Mouse (Mus musculus): ENCODE measurements around the gene Dnah17. TPM values are rescaled to one million over a fixed set of nuclear protein-coding genes. Genes with fewer than 3 reads are reported as not detected.

Dnah17 gene
- polyA plus RNA-seq, 1 experiment from 2014 or later, result 0.06 TPM

DNA sequence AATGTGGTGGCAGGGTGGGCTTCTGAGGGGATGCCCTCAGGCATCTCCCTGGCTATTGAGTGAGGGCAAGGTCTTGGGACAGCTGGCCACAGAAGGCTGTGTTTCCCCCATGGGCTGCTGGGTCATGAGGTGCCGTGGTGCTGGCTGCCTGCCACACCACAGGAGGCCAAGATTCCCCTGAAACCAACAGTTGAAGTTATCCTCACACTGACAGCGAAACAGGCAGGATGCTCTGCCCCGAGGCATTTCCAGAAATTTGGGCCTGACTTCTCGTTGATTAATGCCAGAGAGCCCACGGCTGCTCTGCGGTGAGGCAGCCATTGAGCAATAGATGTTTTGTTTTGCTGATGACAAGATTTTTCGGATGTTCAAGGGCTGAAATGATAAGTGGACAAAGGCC is 151.0 kb downstream of the Dnah17 start:
- WGBS, result 43% methylated on average over 7 of the region's 7 CpGs
- Histone ChIP-seq H3K9me3 (replicated peaks) (no peaks in the 10 kb centered on the region), H3K36me3 (no peaks in the 10 kb centered on the region)

DNA sequence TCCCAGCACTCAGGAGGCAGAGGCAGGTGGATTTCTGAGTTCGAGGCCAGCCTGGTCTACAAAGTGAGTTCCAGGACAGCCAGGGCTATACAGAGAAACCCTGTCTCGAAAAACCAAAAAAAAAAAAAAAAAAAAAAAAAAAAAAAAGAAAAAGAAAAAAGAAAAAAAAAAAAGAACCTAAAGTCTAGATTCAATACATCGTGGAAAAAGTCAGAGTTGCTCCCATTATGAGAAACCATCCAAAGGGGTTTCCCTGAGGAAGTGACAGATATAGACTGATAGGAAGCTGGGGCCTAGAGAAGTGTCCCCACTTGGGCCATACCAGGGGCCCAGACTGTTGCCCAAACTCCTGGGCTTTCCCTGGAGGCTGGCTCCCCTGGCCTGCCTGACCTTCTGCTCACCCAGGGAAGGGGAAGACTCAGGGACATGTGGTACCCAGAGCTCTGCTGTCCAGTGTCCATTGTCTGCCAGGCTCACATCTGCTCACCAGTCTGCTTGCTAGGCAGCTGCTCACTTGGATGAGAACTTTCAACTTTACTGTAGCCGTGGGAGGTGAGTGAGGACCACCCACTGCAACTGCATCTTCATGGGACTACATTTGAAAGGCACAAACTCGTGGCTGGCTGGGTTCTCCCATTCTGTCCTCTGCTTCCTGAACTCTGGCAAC is 152.6 kb downstream of the Dnah17 start:
- H3K36me3 ChIP-seq, result no peaks in the 10 kb centered on the region
- H3K27me3 ChIP-seq, result 0 out of 2 replicates have a peak, but pooled peaks cover 6% of the 10 kb centered on the region
- ATAC-seq (replicated peaks; ENCODE audit: insufficient number of reproducible peaks, insufficient read depth, low FRiP score, low read depth), result no peak
- H3K9ac ChIP-seq, result no peak overlapping the region
- H3K4me2 ChIP-seq, result no peak overlapping the region
- H3K4me1 ChIP-seq (replicated peaks), result peaks cover 36% of the 10 kb centered on the region
- H3K9me3 ChIP-seq (replicated peaks), result no peaks in the 10 kb centered on the region
- no peak overlapping the region for H3K27ac ChIP-seq
- 68% methylated on average over 4 of the region's 5 CpGs for WGBS
- H3K4me3 ChIP-seq, result no peak overlapping the region

More for the DNA sequence above, 151.0 kb downstream of the Dnah17 start:
- Histone ChIP-seq H3K4me1 (replicated peaks) (peaks cover 23% of the 10 kb centered on the region), H3K27ac (no peak overlapping the region), H3K27me3 (0 out of 2 replicates have a peak, but pooled peaks cover 6% of the 10 kb centered on the region), H3K4me2 (no peak overlapping the region), H3K4me3 (no peak overlapping the region), H3K9ac (no peak overlapping the region)
- ATAC-seq (replicated peaks; ENCODE audit: insufficient number of reproducible peaks, insufficient read depth, low FRiP score, low read depth), result no peak

DNA sequence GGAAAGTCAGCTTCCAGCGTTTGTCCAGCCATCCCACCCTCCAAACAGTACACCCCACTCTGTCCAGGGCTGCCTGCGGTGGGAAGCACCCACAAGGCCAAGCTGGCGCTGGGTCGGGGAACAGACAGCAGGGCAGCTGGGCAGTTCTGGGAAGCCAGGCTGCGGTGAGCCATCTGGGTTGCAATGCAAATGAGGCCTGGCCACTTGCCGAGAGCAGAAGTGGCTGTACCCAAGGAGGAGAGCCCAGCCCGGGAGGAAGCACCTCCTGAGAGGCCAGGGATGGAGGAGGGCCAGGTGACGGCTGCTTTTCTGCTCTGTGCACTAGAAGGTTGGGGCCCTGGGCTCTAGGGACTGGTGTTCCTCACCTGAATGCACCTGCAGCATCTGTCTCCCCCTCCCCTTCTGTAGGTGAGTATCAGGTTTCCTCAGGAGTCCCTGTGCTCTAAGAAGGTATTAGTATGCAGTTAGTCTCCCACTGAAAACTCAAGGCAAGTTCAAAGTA is 154.3 kb downstream of the Dnah17 start:
- H3K4me3 ChIP-seq, result no peak overlapping the region
- H3K27ac ChIP-seq, result no peak overlapping the region
- H3K9me3 ChIP-seq (replicated peaks), result no peaks in the 10 kb centered on the region
- H3K4me2 ChIP-seq, result peak overlapping the region; percentile 12; the same call in 1 of the 2 replicates
- H3K36me3 ChIP-seq, result no peaks in the 10 kb centered on the region
- no peak overlapping the region for H3K9ac ChIP-seq
- H3K4me1 ChIP-seq (replicated peaks), result peaks cover 36% of the 10 kb centered on the region
- 0 out of 2 replicates have a peak, but pooled peaks cover 6% of the 10 kb centered on the region for H3K27me3 ChIP-seq
- ATAC-seq (replicated peaks; ENCODE audit: insufficient number of reproducible peaks, insufficient read depth, low FRiP score, low read depth), result no peak; the same call in 1 of the 2 replicates
- 21% methylated on average over 8 of the region's 8 CpGs for WGBS

DNA sequence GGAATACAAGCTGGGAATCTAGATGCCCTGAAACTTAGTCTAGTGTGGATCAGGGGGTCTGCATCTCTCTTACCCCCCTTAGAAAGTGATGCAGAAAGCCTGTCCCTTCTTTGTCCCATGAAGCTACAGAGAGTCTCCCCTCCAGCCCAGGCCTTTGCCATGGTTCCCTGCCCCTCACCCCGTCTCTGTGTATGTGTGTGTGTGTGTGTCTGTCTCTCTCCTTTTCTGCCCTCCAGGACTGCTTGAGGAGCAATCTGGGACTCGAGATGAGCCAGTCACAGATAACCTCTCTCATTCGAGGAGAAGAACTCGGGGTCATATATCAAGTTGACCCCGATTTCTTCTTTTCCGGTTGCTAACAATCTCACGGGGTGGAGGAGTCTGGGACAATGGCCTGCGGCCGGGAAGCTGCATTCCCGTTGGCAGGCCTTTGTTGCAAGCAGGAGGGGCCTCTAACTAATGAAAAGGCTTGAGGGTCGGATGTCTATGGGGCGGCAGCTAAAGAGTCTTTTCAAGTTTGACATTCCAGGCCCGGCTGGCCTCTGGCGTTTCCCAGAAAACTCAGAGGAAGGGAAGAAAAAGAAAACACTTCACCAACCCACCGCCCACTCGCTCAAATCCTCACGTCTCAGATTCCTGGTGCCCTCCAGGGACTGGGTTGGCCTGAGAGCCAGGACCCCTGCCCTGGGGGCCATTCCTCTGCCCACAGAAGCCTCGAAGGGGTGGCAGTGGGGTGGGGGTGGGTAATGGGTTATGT is 155.0 kb downstream of the Dnah17 start:
- H3K9me3 ChIP-seq (replicated peaks), result no peaks in the 10 kb centered on the region
- H3K36me3 ChIP-seq, result no peaks in the 10 kb centered on the region
- 23% methylated on average over 18 of the region's 18 CpGs for WGBS
- no peak overlapping the region for H3K4me2 ChIP-seq
- no peak overlapping the region for H3K9ac ChIP-seq
- peaks cover 11% of the 10 kb centered on the region; the same call in 1 of the 2 replicates for H3K27me3 ChIP-seq
- H3K4me3 ChIP-seq, result no peak overlapping the region
- H3K4me1 ChIP-seq (replicated peaks), result peaks cover 36% of the 10 kb centered on the region
- peak; percentile 32; the same call in 1 of the 2 replicates for ATAC-seq (replicated peaks; ENCODE audit: insufficient number of reproducible peaks, insufficient read depth, low FRiP score, low read depth)
- peak overlapping the region; percentile 16 for H3K27ac ChIP-seq

DNA sequence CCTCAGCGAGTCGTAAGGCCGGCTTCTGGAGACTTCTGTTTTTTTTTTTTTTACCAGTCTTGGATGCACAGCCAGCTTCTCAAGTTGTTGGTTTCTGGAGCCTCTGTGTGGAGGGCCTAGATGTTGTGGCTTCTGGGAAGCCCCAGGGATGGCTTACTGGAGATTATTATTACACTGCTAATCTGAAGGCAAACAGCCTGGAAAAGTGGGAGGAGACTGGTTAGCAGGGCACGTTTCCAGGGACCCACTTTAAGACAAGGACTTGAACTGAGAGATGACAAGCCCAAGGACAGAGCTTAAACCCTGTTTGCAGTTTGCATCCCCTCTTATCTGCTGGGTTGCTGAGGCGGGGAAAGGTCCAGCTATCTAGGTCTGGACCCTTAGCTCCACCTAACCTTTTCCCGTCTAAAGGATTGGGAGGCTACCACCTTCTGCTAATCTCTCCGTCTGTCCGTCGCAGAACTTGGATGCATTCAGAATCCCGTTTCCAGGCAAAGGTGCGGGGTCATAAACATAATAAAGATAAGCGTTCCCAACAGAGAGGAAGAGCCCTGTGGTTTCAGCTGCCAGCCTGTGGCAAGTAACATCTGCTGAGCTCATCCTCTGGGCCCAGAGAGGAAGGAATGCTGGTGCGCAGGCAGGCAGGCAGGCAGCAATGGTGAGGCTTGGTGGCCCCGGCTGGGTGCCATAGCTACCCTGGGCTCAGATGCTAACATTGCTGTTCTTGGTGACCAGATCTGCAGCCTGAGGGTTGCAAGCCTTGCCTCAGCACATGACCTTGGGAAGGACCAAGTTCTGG is 155.9 kb downstream of the Dnah17 start:
- H3K9ac ChIP-seq, result no peak overlapping the region
- peaks cover 11% of the 10 kb centered on the region; the same call in 1 of the 2 replicates for H3K27me3 ChIP-seq
- H3K9me3 ChIP-seq (replicated peaks), result no peaks in the 10 kb centered on the region
- H3K4me1 ChIP-seq (replicated peaks), result peaks cover 41% of the 10 kb centered on the region
- no peaks in the 10 kb centered on the region for H3K36me3 ChIP-seq
- H3K4me2 ChIP-seq, result no peak overlapping the region
- WGBS, result 21% methylated on average over 14 of the region's 14 CpGs
- H3K27ac ChIP-seq, result peak overlapping the region; percentile 50
- no peak for ATAC-seq (replicated peaks; ENCODE audit: insufficient number of reproducible peaks, insufficient read depth, low FRiP score, low read depth)
- no peak overlapping the region for H3K4me3 ChIP-seq

DNA sequence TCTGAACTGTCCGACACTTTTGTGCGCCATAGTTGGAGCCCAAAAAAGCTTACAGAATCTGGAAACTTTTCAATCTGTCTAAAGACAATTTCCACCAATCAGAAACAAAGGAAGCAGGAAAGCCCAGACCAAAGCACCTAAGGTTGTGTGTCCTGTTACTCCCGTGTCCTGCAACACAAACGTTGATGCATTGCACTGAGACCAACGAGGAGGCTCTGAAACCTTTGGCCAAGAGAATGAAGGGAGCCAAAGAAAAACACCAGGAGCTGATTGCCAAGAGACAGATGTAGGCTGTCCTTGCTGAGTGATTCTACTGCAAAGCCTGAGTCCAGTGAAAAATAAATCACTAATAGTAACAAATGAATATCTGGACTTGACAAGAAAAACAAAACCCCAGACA is 156.9 kb downstream of the Dnah17 start:
- H3K9me3 ChIP-seq (replicated peaks), result no peaks in the 10 kb centered on the region
- no peak overlapping the region for H3K9ac ChIP-seq
- H3K4me2 ChIP-seq, result no peak overlapping the region
- H3K36me3 ChIP-seq, result no peaks in the 10 kb centered on the region
- peaks cover 46% of the 10 kb centered on the region for H3K4me1 ChIP-seq (replicated peaks)
- H3K4me3 ChIP-seq, result no peak overlapping the region
- 46% methylated on average over 5 of the region's 5 CpGs for WGBS
- no peak for ATAC-seq (replicated peaks; ENCODE audit: insufficient number of reproducible peaks, insufficient read depth, low FRiP score, low read depth)
- peaks cover 11% of the 10 kb centered on the region; the same call in 1 of the 2 replicates for H3K27me3 ChIP-seq
- no peak overlapping the region for H3K27ac ChIP-seq

DNA sequence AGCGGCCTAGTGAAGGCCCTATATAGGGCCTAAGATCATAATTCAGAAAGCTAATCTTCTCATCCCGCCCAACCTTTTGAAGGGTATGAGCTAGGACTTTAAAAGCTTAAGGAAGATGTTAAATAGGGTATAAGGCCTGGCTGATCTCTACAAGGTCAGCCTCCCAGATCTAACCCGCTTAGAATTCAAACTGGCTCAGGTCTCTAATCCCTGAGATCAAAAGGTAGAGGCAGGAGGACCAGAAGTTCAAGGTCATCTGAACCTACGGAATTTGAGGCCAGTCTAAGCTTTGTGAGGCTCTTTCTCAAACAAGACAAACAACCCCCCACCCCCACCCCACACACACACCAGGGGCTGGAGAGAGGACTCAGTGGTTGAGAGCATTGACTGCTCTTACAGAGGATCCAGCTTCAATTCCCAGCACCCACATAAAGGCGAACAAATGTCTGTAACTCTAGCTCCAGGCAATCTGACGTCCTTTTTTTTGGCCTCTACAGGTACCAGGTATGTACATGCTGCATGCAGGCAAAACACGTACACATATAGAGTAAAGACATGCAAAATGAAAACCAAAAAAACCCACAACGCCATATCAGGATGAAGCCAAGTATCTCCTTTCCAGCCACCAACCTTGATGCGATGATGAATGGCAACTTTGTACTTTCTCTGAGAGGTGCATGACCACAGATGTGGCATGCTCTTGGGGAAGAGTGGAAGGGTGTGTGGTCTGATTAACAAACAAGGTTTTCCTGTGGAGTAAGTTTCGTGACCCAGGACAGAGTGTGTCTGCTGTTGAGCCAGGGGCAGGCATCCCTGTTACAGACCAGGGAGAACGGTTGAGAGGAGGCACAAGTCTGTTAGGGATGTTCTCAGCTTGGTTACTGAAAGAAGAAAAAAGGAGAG is 157.5 kb downstream of the Dnah17 start:
- 79% methylated on average over 11 of the region's 11 CpGs for WGBS
- no peak overlapping the region for H3K27ac ChIP-seq

More for the DNA sequence above, 157.5 kb downstream of the Dnah17 start:
- Histone ChIP-seq H3K27me3 (peaks cover 13% of the 10 kb centered on the region), H3K4me3 (no peak overlapping the region), H3K4me1 (replicated peaks) (peaks cover 52% of the 10 kb centered on the region), H3K9me3 (replicated peaks) (no peaks in the 10 kb centered on the region), H3K4me2 (no peak overlapping the region), H3K9ac (no peak overlapping the region), H3K36me3 (no peaks in the 10 kb centered on the region)
- no peak for ATAC-seq (replicated peaks; ENCODE audit: insufficient number of reproducible peaks, insufficient read depth, low FRiP score, low read depth)

Small RNAs within 50 kb of the gene (microRNA-seq; reads per million reads assigned to microRNA genes)
- not detected for gene Mir6933

Other genes starting within 250 kb of the Dnah17 start
- gene Socs3, start 160.6 kb downstream of the Dnah17 start, polyA plus RNA-seq (2015; fragmentation: Nextera tagmentation; extraction: Ambion mirVana), result 6.7 and 10.9 TPM in 2 replicates
- 21.9 and 26.8 TPM in 2 replicates for gene Pgs1, start 144.3 kb downstream of the Dnah17 start, polyA plus RNA-seq (2015; fragmentation: Nextera tagmentation; extraction: Ambion mirVana)
- gene Cyth1, start 118.0 kb upstream of the Dnah17 start, polyA plus RNA-seq (2015; fragmentation: Nextera tagmentation; extraction: Ambion mirVana), result 18.0 and 24.4 TPM in 2 replicates
- 11.6 and 16.7 TPM in 2 replicates for gene Usp36, start 159.6 kb upstream of the Dnah17 start, polyA plus RNA-seq (2015; fragmentation: Nextera tagmentation; extraction: Ambion mirVana)
- gene Cep295nl, start 211.9 kb upstream of the Dnah17 start, polyA plus RNA-seq (2015; fragmentation: Nextera tagmentation; extraction: Ambion mirVana), result 0.20 and 0.33 TPM in 2 replicates
- 67.1 and 85.2 TPM in 2 replicates for gene Timp2, start 225.1 kb upstream of the Dnah17 start, polyA plus RNA-seq (2015; fragmentation: Nextera tagmentation; extraction: Ambion mirVana)